Mouse (Mus musculus) limb, embryonic 11.5 days (tissue): Measurements from ENCODE around the gene Foxs1. TPM values are rescaled to one million over a fixed set of nuclear protein-coding genes. Genes with fewer than 3 reads are reported as not detected.

Source experiments
- ATAC-seq: fragments of 200-750 bp; cut with Nextera tagmentation; 2 replicates; pipeline ENCODE4 v1.8.0; 2017; ENCODE audit warnings: low read depth; ENCODE audit not compliant: insufficient number of reproducible peaks, low FRiP score, low TSS enrichment
- DNase-seq: peaks from one replicate; pipeline ENCODE4 v3.0.0-alpha.2; 2015; ENCODE audit warnings: low spot score
- H3K27ac ChIP-seq: fragments of 300-500 bp; sonication (generic); replicated peaks from 2 replicates; pipeline ENCODE4 v1.5.1; 2014; ENCODE audit warnings: low read depth, mild to moderate bottlenecking, low read length
- H3K27me3 ChIP-seq: fragments of 300-500 bp; sonication (generic); 2 replicates; pipeline ENCODE4 v1.6.1; 2014; ENCODE audit warnings: mild to moderate bottlenecking, low read length, mixed read lengths; ENCODE audit not compliant: control insufficient read depth, insufficient read depth
- H3K36me3 ChIP-seq: fragments of 300-500 bp; sonication (generic); 2 replicates; pipeline ENCODE4 v1.6.1; 2014; ENCODE audit warnings: mild to moderate bottlenecking, low read length, moderate library complexity, mixed read lengths; ENCODE audit not compliant: control insufficient read depth, insufficient read depth
- H3K4me1 ChIP-seq: fragments of 300-500 bp; sonication (generic); 2 replicates; pipeline ENCODE4 v1.6.1; 2014; ENCODE audit warnings: low read length, mixed read lengths; ENCODE audit not compliant: control insufficient read depth, insufficient read depth
- H3K4me2 ChIP-seq: fragments of 300-500 bp; sonication (generic); 2 replicates; pipeline ENCODE4 v1.6.1; 2014; ENCODE audit warnings: low read depth, mild to moderate bottlenecking, moderate library complexity; ENCODE audit not compliant: severe bottlenecking
- H3K4me3 ChIP-seq: fragments of 300-500 bp; sonication (generic); 2 replicates; pipeline ENCODE4 v1.5.1; 2014; ENCODE audit warnings: low read depth, low read length
- H3K9ac ChIP-seq: fragments of 300-500 bp; sonication (generic); 2 replicates; pipeline ENCODE4 v1.6.1; 2014; ENCODE audit warnings: mild to moderate bottlenecking, low read length
- H3K9me3 ChIP-seq: fragments of 300-500 bp; sonication (generic); 2 replicates; pipeline ENCODE4 v1.6.1; 2016; ENCODE audit warnings: low read length; ENCODE audit not compliant: control insufficient read depth
- WGBS: fragments of 180-500 bp; shearing (Covaris S2); extraction: QIAGEN DNeasy Blood & Tissue Kit; methylation state at CpG from one replicate; pipeline ENCODE4 v1.1.7; 2014; 5-methylcytosine and 5-hydroxymethylcytosine counted together
- polyA plus RNA-seq: library from polyadenylated mRNA; unstranded; fragments of >200 nt; fragmentation: Nextera tagmentation; extraction: Ambion mirVana; gene quantifications from 2 replicates; pipeline ENCODE4 v1.2.1, GENCODE M21; 2014

Gene Foxs1
- polyA plus RNA-seq, 1 experiment from 2014 or later, result 0.29 TPM

- DNase-seq, result no peak
- ATAC-seq, result no peak
- Histone ChIP-seq H3K9ac (no peak overlapping the region), H3K27me3 (no peaks in the 10 kb centered on the region), H3K4me2 (no peak overlapping the region), H3K4me1 (no peaks in the 10 kb centered on the region), H3K9me3 (no peaks in the 10 kb centered on the region), H3K36me3 (peaks cover 51% of the 10 kb centered on the region), H3K27ac (no peak overlapping the region), H3K4me3 (no peak overlapping the region)
- WGBS, result 94% methylated on average over 5 of the region's 5 CpGs
Measured at GRCm38 (mm10) chr2:152888774-152889173, 44.2 kb downstream of the Foxs1 start.

GRCm38 (mm10) chr2:152887230-152887629, 45.8 kb downstream of the Foxs1 start:
- H3K4me2 ChIP-seq, result no peak overlapping the region
- H3K9me3 ChIP-seq, result no peaks in the 10 kb centered on the region
- ATAC-seq, result no peak
- no peak overlapping the region for H3K4me3 ChIP-seq
- H3K27ac ChIP-seq, result no peak overlapping the region
- 94% methylated on average over 3 of the region's 3 CpGs for WGBS
- no peak for DNase-seq
- H3K27me3 ChIP-seq, result no peaks in the 10 kb centered on the region
- H3K36me3 ChIP-seq, result peaks cover 39% of the 10 kb centered on the region
- no peak overlapping the region for H3K9ac ChIP-seq
- no peaks in the 10 kb centered on the region for H3K4me1 ChIP-seq

GRCm38 (mm10) chr2:152884101-152884645, 48.8 kb downstream of the Foxs1 start:
- H3K27me3 ChIP-seq, result no peaks in the 10 kb centered on the region
- DNase-seq (no peak), ATAC-seq (no peak)
- H3K36me3 ChIP-seq, result peaks cover 48% of the 10 kb centered on the region
- H3K27ac ChIP-seq, result no peak overlapping the region
- H3K9me3 ChIP-seq, result no peaks in the 10 kb centered on the region
- H3K4me3 ChIP-seq, result no peak overlapping the region
- H3K9ac ChIP-seq, result no peak overlapping the region
- no peak overlapping the region for H3K4me2 ChIP-seq
- no peaks in the 10 kb centered on the region for H3K4me1 ChIP-seq
- WGBS, result 91% methylated on average over 6 of the region's 6 CpGs

Other genes with a start within 250 kb of the Foxs1 start
- 37.1 and 38.5 TPM in 2 replicates for gene Mcts2, start 246.2 kb downstream of the Foxs1 start, polyA plus RNA-seq
- 221 and 248 TPM in 2 replicates for gene Id1, start 197.0 kb downstream of the Foxs1 start, polyA plus RNA-seq
- gene Cox4i2, start 179.0 kb downstream of the Foxs1 start, polyA plus RNA-seq, result 18.5 and 22.3 TPM in 2 replicates
- 109 and 110 TPM in 2 replicates for gene Bcl2l1, start 101.5 kb downstream of the Foxs1 start, polyA plus RNA-seq
- gene Tpx2, start 85.2 kb downstream of the Foxs1 start, polyA plus RNA-seq, result 172 and 182 TPM in 2 replicates
- gene Mylk2, start 21.9 kb downstream of the Foxs1 start, polyA plus RNA-seq, result not detected in 2 replicates
- 0.37 and 1.0 TPM in 2 replicates for gene Dusp15, start 18.5 kb upstream of the Foxs1 start, polyA plus RNA-seq
- 0.35 and 0.62 TPM in 2 replicates for gene Ttll9, start 29.3 kb upstream of the Foxs1 start, polyA plus RNA-seq
- 59.0 and 63.0 TPM in 2 replicates for gene Pdrg1, start 82.2 kb upstream of the Foxs1 start, polyA plus RNA-seq
- not detected in 2 replicates for gene Xkr7, start 98.6 kb upstream of the Foxs1 start, polyA plus RNA-seq
- 1.0 and 1.4 TPM in 2 replicates for gene Ccm2l, start 132.7 kb upstream of the Foxs1 start, polyA plus RNA-seq
- 1.4 TPM in 2 replicates for gene Hck, start 175.3 kb upstream of the Foxs1 start, polyA plus RNA-seq
- 79.7 and 97.5 TPM in 2 replicates for gene Tm9sf4, start 228.1 kb upstream of the Foxs1 start, polyA plus RNA-seq